Comparison of ENCODE assay signal across 15 mouse cellular contexts in the genomic region with DNA sequence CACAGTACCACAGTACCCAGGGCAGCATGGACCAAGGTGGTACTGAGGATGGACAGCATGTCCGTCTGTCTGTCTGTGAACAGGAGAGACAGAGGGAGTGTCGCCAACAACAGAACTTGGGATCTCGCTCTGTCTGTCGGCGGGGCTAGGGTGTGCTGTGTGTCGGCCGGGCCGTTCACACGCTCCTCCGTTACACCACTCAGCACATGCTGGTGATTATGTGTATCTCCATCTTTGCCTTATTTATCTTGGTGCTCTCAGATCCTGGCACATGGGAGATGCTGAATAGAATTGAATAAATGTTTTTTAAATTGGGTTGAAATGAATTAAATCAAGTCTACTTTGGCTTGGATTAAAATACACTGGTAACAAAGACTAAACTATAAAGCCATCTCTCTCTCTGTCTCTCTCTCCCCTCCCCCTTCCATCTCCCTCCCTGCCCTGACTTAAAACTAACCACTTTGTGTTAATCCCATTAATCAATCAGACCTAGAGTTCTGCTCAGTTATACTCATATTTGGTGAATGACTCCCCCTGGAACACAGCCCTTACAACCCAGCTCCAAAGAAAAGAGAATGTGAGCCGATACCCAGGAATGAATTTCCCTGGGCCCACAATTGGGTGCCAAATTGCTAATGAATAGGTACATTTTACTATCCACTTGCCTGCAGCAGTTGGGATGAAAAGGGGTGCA. TPM values are rescaled to one million over a fixed set of nuclear protein-coding genes. Genes with fewer than 3 reads are reported as not detected.
A peak's percentile ranks its signal among the peaks of the same experiment; 100 is the strongest.
DNase-seq lines count a peak whose midpoint lies in the region; ATAC-seq and TF ChIP-seq lines count a peak whose summit lies in the region.
"Had no signal": no experiment of that assay in that cellular context is flagged by ENCODE, and none has a peak within 500 bp of the region (broad histone marks: within the 10 kb centered on the region; RNA-seq: fewer than 3 reads in every experiment).

No protein-coding gene starts in this region.

- H3K4me3 ChIP-seq in forebrain, embryonic 15.5 days = no peak overlapping the region
- no peak overlapping the region for H3K4me3 ChIP-seq in forebrain, embryonic 10.5 days
- no peak overlapping the region for H3K4me3 ChIP-seq in lung, embryonic 16.5 days (ENCODE audit: low read length)
- H3K4me3 ChIP-seq in forebrain, postnatal 0 days (ENCODE audit: low read depth, low read length) = no peak overlapping the region
- H3K4me3 ChIP-seq in myocyte = no peak overlapping the region
- H3K4me3 ChIP-seq: intestine, embryonic 15.5 days had no signal

- H3ac ChIP-seq in myocyte (ENCODE audit: control insufficient read depth, insufficient read length) = no peak overlapping the region

- no peaks in the 10 kb centered on the region for H3K9me3 ChIP-seq in forebrain, embryonic 15.5 days
- no peaks in the 10 kb centered on the region for H3K9me3 ChIP-seq in forebrain, embryonic 10.5 days
- H3K9me3 ChIP-seq in lung, embryonic 16.5 days (ENCODE audit: control insufficient read depth, low read length) = no peaks in the 10 kb centered on the region
- no peaks in the 10 kb centered on the region for H3K9me3 ChIP-seq in forebrain, postnatal 0 days (ENCODE audit: low read length)
- H3K9me3 ChIP-seq: intestine, embryonic 15.5 days had no signal

- peak overlapping the region; percentile 64 for H3K27ac ChIP-seq in forebrain, embryonic 15.5 days (replicated peaks)
- H3K27ac ChIP-seq in forebrain, embryonic 10.5 days = no peak overlapping the region
- peak overlapping the region; percentile 53 for H3K27ac ChIP-seq in lung, embryonic 16.5 days (ENCODE audit: low read length)
- peak overlapping the region; percentile 67 for H3K27ac ChIP-seq in forebrain, postnatal 0 days (ENCODE audit: low read depth, low read length)
- H3K27ac ChIP-seq: intestine, embryonic 15.5 days had no signal

- TF ChIP-seq CTCF in forebrain, postnatal 0 days (IDR thresholded peaks at IDR 0.05; ENCODE audit: low read depth) = no peak

- H3K9ac ChIP-seq in forebrain, embryonic 15.5 days (replicated peaks) = no peak overlapping the region
- no peak overlapping the region for H3K9ac ChIP-seq in lung, embryonic 16.5 days (ENCODE audit: low read length)
- H3K9ac ChIP-seq in forebrain, postnatal 0 days = no peak overlapping the region
- H3K9ac ChIP-seq: intestine, embryonic 15.5 days had no signal

- no peaks in the 10 kb centered on the region for H3K79me2 ChIP-seq in myocyte (ENCODE audit: control insufficient read depth, insufficient read depth)

- no peak for TF ChIP-seq POLR2A in myocyte (IDR thresholded peaks at IDR 0.05; ENCODE audit: insufficient read length, low read depth)

- peak overlapping the region; percentile 2; the same call in 1 of the 2 replicates for H3K4me2 ChIP-seq in forebrain, embryonic 15.5 days (replicated peaks)
- peak overlapping the region; percentile 7; the same call in 1 of the 2 replicates for H3K4me2 ChIP-seq in lung, embryonic 16.5 days (ENCODE audit: low read depth, low read length)
- H3K4me2 ChIP-seq in forebrain, postnatal 0 days (ENCODE audit: low read depth) = peak overlapping the region; percentile 13; the same call in 1 of the 2 replicates
- peak overlapping the region; percentile 14 for H3K4me2 ChIP-seq in myocyte (ENCODE audit: low read depth)
- H3K4me2 ChIP-seq: heart, embryonic 11.5 days; intestine, embryonic 15.5 days had no signal

- intact Hi-C loops in gastrocnemius, postnatal 36 days (cut with DNase I) = no loop called here

- WGBS in forebrain, embryonic 15.5 days = 47% methylated on average over 11 of the region's 11 CpGs
- 95% methylated on average over 11 of the region's 11 CpGs for WGBS in forebrain, embryonic 10.5 days
- 77% methylated on average over 11 of the region's 11 CpGs for WGBS in lung, embryonic 16.5 days
- WGBS in forebrain, postnatal 0 days = 34% methylated on average over 11 of the region's 11 CpGs

- H3K36me3 ChIP-seq in forebrain, embryonic 15.5 days = no peaks in the 10 kb centered on the region
- H3K36me3 ChIP-seq in forebrain, embryonic 10.5 days (replicated peaks) = no peaks in the 10 kb centered on the region
- H3K36me3 ChIP-seq in lung, embryonic 16.5 days (ENCODE audit: control insufficient read depth, insufficient read depth, low read length) = no peaks in the 10 kb centered on the region
- H3K36me3 ChIP-seq in forebrain, postnatal 0 days (ENCODE audit: insufficient read depth) = no peaks in the 10 kb centered on the region
- H3K36me3 ChIP-seq in myocyte (ENCODE audit: control insufficient read depth, insufficient read depth) = no peaks in the 10 kb centered on the region
- H3K36me3 ChIP-seq: intestine, embryonic 15.5 days had no signal

- ATAC-seq in forebrain, embryonic 15.5 days (replicated peaks) = peak; percentile 86
- no peak for ATAC-seq in lung, embryonic 16.5 days (ENCODE audit: low read depth)
- peak; percentile 87 for ATAC-seq in forebrain, postnatal 0 days
- ATAC-seq: intestine, embryonic 15.5 days had no signal

- peaks cover 24% of the 10 kb centered on the region for H3K4me1 ChIP-seq in forebrain, embryonic 15.5 days
- peaks cover 16% of the 10 kb centered on the region for H3K4me1 ChIP-seq in forebrain, embryonic 10.5 days
- peaks cover 11% of the 10 kb centered on the region; the same call in 1 of the 2 replicates for H3K4me1 ChIP-seq in lung, embryonic 16.5 days (replicated peaks; ENCODE audit: control insufficient read depth, insufficient read depth, low read length)
- peaks cover 7% of the 10 kb centered on the region; the same call in 1 of the 2 replicates for H3K4me1 ChIP-seq in forebrain, postnatal 0 days (ENCODE audit: insufficient read depth)
- H3K4me1 ChIP-seq: intestine, embryonic 15.5 days had no signal

- H3K27me3 ChIP-seq in forebrain, embryonic 15.5 days = no peaks in the 10 kb centered on the region
- no peaks in the 10 kb centered on the region for H3K27me3 ChIP-seq in forebrain, embryonic 10.5 days (ENCODE audit: poor library complexity, severe bottlenecking)
- no peaks in the 10 kb centered on the region for H3K27me3 ChIP-seq in lung, embryonic 16.5 days (ENCODE audit: control insufficient read depth, insufficient read depth, low read depth, low read length)
- no peaks in the 10 kb centered on the region for H3K27me3 ChIP-seq in forebrain, postnatal 0 days (ENCODE audit: insufficient read depth, low read length)
- no peaks in the 10 kb centered on the region for H3K27me3 ChIP-seq in myocyte (ENCODE audit: control insufficient read depth, insufficient read depth, insufficient read length)
- H3K27me3 ChIP-seq: intestine, embryonic 15.5 days had no signal

- no peak for DNase-seq in forebrain, embryonic 10.5 days (ENCODE audit: extremely low spot score, low spot score)
- no peak for DNase-seq in lung, postnatal 4 days
- peak; percentile 58 for DNase-seq in forebrain, postnatal 0 days
- no peak for DNase-seq in gastrocnemius, postnatal 36 days
- no peak for DNase-seq in B cell, adult 2 months
- DNase-seq: adrenal gland, postnatal 25 days; cerebellum, adult 2 months; lung, adult 18-20 months; spleen, adult 18-20 months; thymus, adult 18-20 months had no signal

TF ChIP-seq in myocyte, 11 proteins besides CTCF, POLR2A, EP300 and RAD21:
- no peak for TF ChIP-seq TCF3 (IDR thresholded peaks at IDR 0.05; ENCODE audit: insufficient read length, low read depth)
- no peak for TF ChIP-seq CEBPB (IDR thresholded peaks at IDR 0.05; ENCODE audit: insufficient read depth, poor library complexity, severe bottlenecking)

RNA-seq across cellular contexts. Expression of gene Erg, which starts 10.6 kb away (rescaled TPM):
- 1.5 and 1.9 TPM in 2 replicates for polyA plus RNA-seq in forebrain, embryonic 15.5 days (2015; fragmentation: Nextera tagmentation; extraction: Ambion mirVana)
- 1.9 and 2.2 TPM in 2 replicates for polyA plus RNA-seq in forebrain, embryonic 10.5 days (2016; fragmentation: Nextera tagmentation; extraction: Ambion mirVana)
- polyA plus RNA-seq in lung, embryonic 16.5 days (2015; fragmentation: Nextera tagmentation; extraction: Ambion mirVana) = 11.7 and 11.9 TPM in 2 replicates
- 3.9 and 6.4 TPM in 2 replicates for total RNA-seq in forebrain, postnatal 0 days (2014; rRNA removed)
- 0.99 and 1.8 TPM in 2 replicates for polyA plus RNA-seq in forebrain, postnatal 0 days (2015; fragmentation: Nextera tagmentation; extraction: Ambion mirVana)
- polyA plus RNA-seq in myocyte (2012; fragmentation: generic; extraction: Trizol) = 0.04 TPM
- total RNA-seq in gastrocnemius, postnatal 36 days (2021) = 10 to 100 TPM in 1 of 2 experiments, 1 to 10 TPM in 1; 9.8 to 10.7 TPM
